Mouse (Mus musculus): Measurements from ENCODE around the gene Gm5891.
"Not testable (repeated sequence)": the region's sequence is repeated elsewhere in the genome, so short reads cannot be mapped to it uniquely, and the experiment has no call there.

DNA sequence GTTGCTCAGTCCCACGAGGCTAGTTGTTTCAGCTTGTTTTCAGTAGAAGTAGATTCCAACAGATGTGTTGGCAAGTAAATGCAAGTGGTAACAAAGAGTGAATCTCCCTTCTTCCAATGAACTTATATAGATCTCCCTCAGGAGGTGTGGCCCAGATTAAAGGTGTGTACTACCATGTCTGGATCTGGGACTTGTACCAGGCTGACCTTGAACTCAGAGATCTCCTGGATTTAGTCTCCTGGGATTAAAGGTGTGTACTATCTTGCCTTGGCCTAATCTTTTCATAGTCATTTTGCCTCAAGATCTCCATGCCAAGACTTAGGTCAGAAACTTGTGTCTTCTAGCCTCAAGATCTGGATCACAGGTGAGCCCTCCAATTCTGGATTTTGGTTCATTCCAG lies at the start of gene Gm5891:
- TF ChIP-seq POLR2A (IDR thresholded peaks at IDR 0.05; ENCODE audit: insufficient read depth, low read depth, low read length); CTCF (IDR thresholded peaks at IDR 0.05): not testable (repeated sequence)
